Mouse (Mus musculus): ENCODE results near the gene Jag2. TPM values are rescaled to one million over a fixed set of nuclear protein-coding genes. Genes with fewer than 3 reads are reported as not detected.
A peak's percentile ranks its signal among the peaks of the same experiment; 100 is the strongest.

Jag2 gene
- polyA plus RNA-seq, 1 experiment from 2014 or later: 6.0 TPM

GRCm38 (mm10) chr12:112881301-112881815 is 48.2 kb downstream of the Jag2 start:
- no peak overlapping the region for H3K4me2 ChIP-seq (replicated peaks; ENCODE audit: low read depth, low read length)
- H3K27ac ChIP-seq (ENCODE audit: low read length): no peak overlapping the region
- H3K36me3 ChIP-seq (ENCODE audit: insufficient read depth, low read length): no peaks in the 10 kb centered on the region
- ATAC-seq: no peak
- no peaks in the 10 kb centered on the region for H3K9me3 ChIP-seq (ENCODE audit: low read length)
- H3K9ac ChIP-seq (replicated peaks; ENCODE audit: low read depth): no peak overlapping the region
- 0 out of 2 replicates have a peak, but pooled peaks cover 4% of the 10 kb centered on the region for H3K27me3 ChIP-seq (replicated peaks; ENCODE audit: insufficient read depth, low read length)
- 59% methylated on average over 6 of the region's 6 CpGs for WGBS
- TF ChIP-seq CTCF (IDR thresholded peaks at IDR 0.05): no peak
- TF ChIP-seq EP300 (IDR thresholded peaks at IDR 0.05): no peak
- no peak overlapping the region for H3K4me3 ChIP-seq (ENCODE audit: low read depth, low read length)
- DNase-seq (ENCODE audit: low spot score): no peak
- peaks cover 24% of the 10 kb centered on the region for H3K4me1 ChIP-seq (ENCODE audit: insufficient read depth, low read depth, low read length)

GRCm38 (mm10) chr12:112880661-112881060 is 48.9 kb downstream of the Jag2 start:
- H3K36me3 ChIP-seq (ENCODE audit: insufficient read depth, low read length): no peaks in the 10 kb centered on the region
- no peak overlapping the region for H3K4me3 ChIP-seq (ENCODE audit: low read depth, low read length)
- WGBS: 76% methylated on average over 4 of the region's 4 CpGs
- H3K9me3 ChIP-seq (ENCODE audit: low read length): no peaks in the 10 kb centered on the region
- peaks cover 28% of the 10 kb centered on the region for H3K4me1 ChIP-seq (ENCODE audit: insufficient read depth, low read depth, low read length)
- H3K27me3 ChIP-seq (replicated peaks; ENCODE audit: insufficient read depth, low read length): 0 out of 2 replicates have a peak, but pooled peaks cover 4% of the 10 kb centered on the region
- H3K9ac ChIP-seq (replicated peaks; ENCODE audit: low read depth): no peak overlapping the region
- no peak for TF ChIP-seq CTCF (IDR thresholded peaks at IDR 0.05)
- no peak for TF ChIP-seq EP300 (IDR thresholded peaks at IDR 0.05)
- DNase-seq (ENCODE audit: low spot score) (no peak), ATAC-seq (peak; percentile 2; the same call in 1 of the 2 replicates)
- H3K4me2 ChIP-seq (replicated peaks; ENCODE audit: low read depth, low read length): no peak overlapping the region
- no peak overlapping the region for H3K27ac ChIP-seq (ENCODE audit: low read length)

- H3K27me3 ChIP-seq (replicated peaks; ENCODE audit: insufficient read depth, low read length): peaks cover 11% of the 10 kb centered on the region; the same call in 1 of the 2 replicates
- no peak overlapping the region for H3K4me3 ChIP-seq (ENCODE audit: low read depth, low read length)
- H3K9ac ChIP-seq (replicated peaks; ENCODE audit: low read depth): no peak overlapping the region
- no peak overlapping the region for H3K4me2 ChIP-seq (replicated peaks; ENCODE audit: low read depth, low read length)
- no peak for DNase-seq (ENCODE audit: low spot score)
- H3K27ac ChIP-seq (ENCODE audit: low read length): no peak overlapping the region
- ATAC-seq: no peak
- peaks cover 28% of the 10 kb centered on the region for H3K4me1 ChIP-seq (ENCODE audit: insufficient read depth, low read depth, low read length)
- TF ChIP-seq EP300 (IDR thresholded peaks at IDR 0.05): no peak
- 64% methylated on average over 5 of the region's 5 CpGs for WGBS
- H3K36me3 ChIP-seq (ENCODE audit: insufficient read depth, low read length): no peaks in the 10 kb centered on the region
- H3K9me3 ChIP-seq (ENCODE audit: low read length): no peaks in the 10 kb centered on the region
Observed at GRCm38 (mm10) chr12:112879731-112880130, 49.8 kb downstream of the Jag2 start.

DNA sequence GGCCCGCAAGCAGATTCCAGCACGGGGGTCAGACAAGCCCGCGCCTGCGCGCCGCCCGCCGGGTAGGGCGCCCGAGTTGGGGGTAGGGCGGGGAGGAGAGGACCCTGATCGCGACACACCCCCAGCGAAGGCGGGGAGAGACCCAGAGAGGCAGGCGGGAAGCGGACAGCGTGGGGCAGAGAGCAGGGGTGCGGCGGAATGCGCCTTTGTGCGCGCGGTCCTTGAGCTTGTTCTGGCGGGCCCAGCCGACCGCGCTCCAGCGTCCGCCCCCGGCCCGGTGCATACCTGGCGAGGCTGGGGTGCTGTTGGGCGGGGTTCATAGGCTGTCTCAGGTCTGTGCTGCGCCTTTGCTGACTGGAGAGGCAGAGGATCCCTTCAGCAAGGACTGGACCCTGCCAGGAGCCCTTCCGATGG is 52.0 kb downstream of the Jag2 start:
- peak; percentile 70 for ATAC-seq
- DNase-seq (ENCODE audit: low spot score): peak; percentile 65

DNA sequence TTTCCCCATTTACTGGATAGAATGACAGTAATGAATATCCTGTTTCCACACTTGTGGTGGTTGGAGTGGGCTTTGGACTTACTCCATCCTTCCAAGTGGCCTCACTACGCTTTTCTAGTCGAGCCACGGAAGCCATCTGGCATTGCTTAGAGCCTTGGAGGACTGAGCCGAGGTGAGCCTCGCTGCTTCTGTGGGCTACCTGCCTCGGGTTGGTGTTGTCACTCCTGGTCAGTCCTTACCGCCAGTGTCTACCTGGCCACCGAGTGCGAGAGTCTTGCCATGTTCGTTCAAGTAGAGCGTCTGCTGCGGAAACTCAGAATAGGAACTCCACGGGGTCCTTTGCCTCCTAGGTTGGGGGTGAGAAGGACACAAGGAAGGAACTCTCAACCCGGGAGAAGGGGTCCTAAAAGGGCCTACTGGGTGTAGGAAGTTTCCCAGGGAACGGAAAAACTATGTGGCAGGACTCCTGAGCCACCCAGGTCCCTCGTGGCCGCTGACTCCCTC is 52.5 kb downstream of the Jag2 start:
- no peak for DNase-seq (ENCODE audit: low spot score)
- 7% methylated on average over 17 of the region's 17 CpGs for WGBS

More for the DNA sequence above, 52.0 kb downstream of the Jag2 start:
- no peak for TF ChIP-seq EP300 (IDR thresholded peaks at IDR 0.05)
- no peak for TF ChIP-seq CTCF (IDR thresholded peaks at IDR 0.05)
- Histone ChIP-seq H3K9me3 (ENCODE audit: low read length) (no peaks in the 10 kb centered on the region), H3K27ac (ENCODE audit: low read length) (peak overlapping the region; percentile 16; the same call in 1 of the 2 replicates), H3K27me3 (replicated peaks; ENCODE audit: insufficient read depth, low read length) (peaks cover 18% of the 10 kb centered on the region), H3K36me3 (ENCODE audit: insufficient read depth, low read length) (no peaks in the 10 kb centered on the region), H3K4me1 (ENCODE audit: insufficient read depth, low read depth, low read length) (peaks cover 28% of the 10 kb centered on the region), H3K4me3 (ENCODE audit: low read depth, low read length) (peak overlapping the region; percentile 30), H3K4me2 (replicated peaks; ENCODE audit: low read depth, low read length) (peak overlapping the region; percentile 59), H3K9ac (replicated peaks; ENCODE audit: low read depth) (0 out of 2 replicates have a peak overlapping the region, but pooled peaks have one; percentile 4)
- WGBS: 2% methylated on average over 30 of the region's 37 CpGs

DNA sequence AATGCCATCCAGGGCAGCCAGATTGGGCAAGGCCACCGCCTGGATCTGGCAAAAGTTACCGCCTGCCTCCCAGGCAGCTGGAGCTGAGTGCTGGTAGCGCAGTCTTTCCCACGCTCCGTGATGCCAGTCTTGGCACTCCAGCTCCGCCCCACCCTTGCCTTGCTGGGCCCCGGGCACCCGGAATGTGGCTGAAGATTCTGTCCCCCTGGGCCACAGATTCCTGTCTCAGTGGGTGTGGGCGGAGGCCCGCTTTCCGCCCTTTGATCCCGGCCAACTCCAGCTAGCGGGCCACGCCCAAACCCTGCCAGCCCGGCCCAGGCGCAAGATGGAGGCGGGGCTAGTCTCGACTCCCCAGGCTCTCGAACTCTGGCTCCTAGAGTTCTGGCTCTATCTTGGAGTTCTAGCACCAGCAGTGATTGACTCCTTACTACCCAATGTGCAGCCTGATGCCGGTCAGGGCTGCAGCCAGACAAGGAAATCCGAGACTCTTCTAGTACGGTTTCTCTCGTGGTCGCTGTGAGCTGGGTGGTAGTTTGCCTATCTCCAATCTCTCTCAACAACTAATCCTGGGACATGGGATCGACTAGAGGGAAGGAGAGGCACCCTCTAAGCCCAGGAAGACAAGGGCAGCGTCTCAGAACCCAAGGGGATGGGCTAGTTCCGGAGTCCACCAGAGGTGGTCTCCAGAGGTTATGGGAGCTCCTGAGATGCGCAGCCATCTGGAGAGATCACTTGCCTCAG is 53.1 kb downstream of the Jag2 start:
- DNase-seq (ENCODE audit: low spot score) (peak; percentile 85), ATAC-seq (peak; percentile 62)
- H3K4me1 ChIP-seq (ENCODE audit: insufficient read depth, low read depth, low read length): peaks cover 28% of the 10 kb centered on the region
- 6% methylated on average over 28 of the region's 28 CpGs for WGBS
- H3K27ac ChIP-seq (ENCODE audit: low read length): peak overlapping the region; percentile 51
- H3K9ac ChIP-seq (replicated peaks; ENCODE audit: low read depth): no peak overlapping the region
- H3K4me3 ChIP-seq (ENCODE audit: low read depth, low read length): no peak overlapping the region; the same call in 1 of the 2 replicates
- peaks cover 18% of the 10 kb centered on the region for H3K27me3 ChIP-seq (replicated peaks; ENCODE audit: insufficient read depth, low read length)
- TF ChIP-seq EP300 (IDR thresholded peaks at IDR 0.05) (peak; percentile 74), CTCF (IDR thresholded peaks at IDR 0.05) (no peak; the same call in 1 of the 2 replicates)
- H3K4me2 ChIP-seq (replicated peaks; ENCODE audit: low read depth, low read length): peak overlapping the region; percentile 37
- no peaks in the 10 kb centered on the region for H3K36me3 ChIP-seq (ENCODE audit: insufficient read depth, low read length)
- H3K9me3 ChIP-seq (ENCODE audit: low read length): no peaks in the 10 kb centered on the region

More for the DNA sequence above, 52.5 kb downstream of the Jag2 start:
- no peak for ATAC-seq
- Histone ChIP-seq H3K4me1 (ENCODE audit: insufficient read depth, low read depth, low read length) (peaks cover 28% of the 10 kb centered on the region), H3K27ac (ENCODE audit: low read length) (peak overlapping the region; percentile 16; the same call in 1 of the 2 replicates), H3K27me3 (replicated peaks; ENCODE audit: insufficient read depth, low read length) (peaks cover 18% of the 10 kb centered on the region), H3K4me2 (replicated peaks; ENCODE audit: low read depth, low read length) (peak overlapping the region; percentile 59), H3K9ac (replicated peaks; ENCODE audit: low read depth) (no peak overlapping the region), H3K36me3 (ENCODE audit: insufficient read depth, low read length) (no peaks in the 10 kb centered on the region), H3K9me3 (ENCODE audit: low read length) (no peaks in the 10 kb centered on the region), H3K4me3 (ENCODE audit: low read depth, low read length) (peak overlapping the region; percentile 30)
- TF ChIP-seq EP300 (IDR thresholded peaks at IDR 0.05) (no peak), CTCF (IDR thresholded peaks at IDR 0.05) (no peak)
